Mouse (Mus musculus) T-helper 2 cell (primary cell): ENCODE measurements around the gene Gm20388.

Experiments
- in situ Hi-C: fragments of 300-600 bp; cut with MboI, MseI; formaldehyde crosslinking; loops from one replicate; pipeline ENCODE4 v1.15.1; 2025; ENCODE audit warnings: high pct_unique_total_duplicates

The Gm20388 gene

DNA sequence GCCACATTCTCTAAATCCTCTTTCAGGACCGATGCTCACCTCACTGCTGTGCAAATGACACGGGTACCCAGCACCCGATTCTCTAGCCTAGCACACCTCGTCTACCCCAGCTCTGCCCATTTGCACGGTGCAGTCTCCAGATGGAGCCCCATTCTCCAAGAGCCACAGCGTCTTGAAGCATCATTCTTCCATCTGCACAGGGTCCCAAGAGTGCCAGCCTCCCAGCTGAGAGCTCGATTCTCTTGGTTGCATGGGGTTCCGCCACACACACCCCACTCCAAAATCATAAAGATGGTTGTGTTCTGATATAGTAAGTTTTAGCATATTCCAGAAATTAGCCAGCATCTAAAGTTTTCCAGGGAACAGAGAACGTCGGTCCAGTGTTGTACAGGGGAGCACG, 2432.7 kb downstream of the Gm20388 start:
- in situ Hi-C loops = no loop called here

DNA sequence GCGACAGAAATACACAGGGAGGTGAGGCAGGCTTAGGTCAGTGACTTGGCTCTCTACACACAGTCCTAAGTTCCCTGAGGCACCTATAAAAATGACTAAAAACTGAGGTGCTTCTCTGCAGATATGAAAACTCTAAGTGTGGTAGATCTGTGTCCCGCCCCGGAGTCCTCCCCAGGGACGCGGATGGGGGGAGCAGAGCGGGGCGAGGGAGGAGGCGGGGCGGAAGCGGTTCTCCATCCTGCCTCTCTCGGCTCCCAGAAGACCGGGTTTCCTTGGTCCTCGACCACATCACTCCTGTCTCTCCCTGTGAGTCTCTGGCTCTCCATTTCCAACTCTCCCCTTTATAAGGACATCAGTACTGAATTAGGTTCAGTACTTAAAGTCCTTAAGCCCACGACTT, 2433.1 kb downstream of the Gm20388 start:
- in situ Hi-C loops = no loop called here

DNA sequence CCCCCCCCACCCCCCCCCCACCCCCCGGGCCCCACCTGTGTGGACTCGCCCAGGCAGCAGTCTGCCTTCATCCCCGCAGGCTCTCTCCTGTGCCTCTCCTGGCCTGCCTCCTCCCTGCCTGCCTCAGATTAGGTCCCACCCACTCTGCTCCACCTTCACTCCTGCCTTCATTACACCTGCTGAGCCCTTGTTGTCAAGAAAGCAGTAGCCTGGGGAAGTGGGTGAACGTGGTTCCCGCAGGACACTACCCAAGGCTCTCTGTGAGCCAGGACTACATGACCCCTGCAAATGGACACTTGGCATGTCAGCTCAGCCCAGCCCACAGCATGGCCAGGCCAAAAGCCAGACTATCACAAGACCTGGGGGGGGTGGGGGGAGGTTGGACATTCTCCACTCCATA, 2433.6 kb downstream of the Gm20388 start:
- in situ Hi-C loops = no loop called here

DNA sequence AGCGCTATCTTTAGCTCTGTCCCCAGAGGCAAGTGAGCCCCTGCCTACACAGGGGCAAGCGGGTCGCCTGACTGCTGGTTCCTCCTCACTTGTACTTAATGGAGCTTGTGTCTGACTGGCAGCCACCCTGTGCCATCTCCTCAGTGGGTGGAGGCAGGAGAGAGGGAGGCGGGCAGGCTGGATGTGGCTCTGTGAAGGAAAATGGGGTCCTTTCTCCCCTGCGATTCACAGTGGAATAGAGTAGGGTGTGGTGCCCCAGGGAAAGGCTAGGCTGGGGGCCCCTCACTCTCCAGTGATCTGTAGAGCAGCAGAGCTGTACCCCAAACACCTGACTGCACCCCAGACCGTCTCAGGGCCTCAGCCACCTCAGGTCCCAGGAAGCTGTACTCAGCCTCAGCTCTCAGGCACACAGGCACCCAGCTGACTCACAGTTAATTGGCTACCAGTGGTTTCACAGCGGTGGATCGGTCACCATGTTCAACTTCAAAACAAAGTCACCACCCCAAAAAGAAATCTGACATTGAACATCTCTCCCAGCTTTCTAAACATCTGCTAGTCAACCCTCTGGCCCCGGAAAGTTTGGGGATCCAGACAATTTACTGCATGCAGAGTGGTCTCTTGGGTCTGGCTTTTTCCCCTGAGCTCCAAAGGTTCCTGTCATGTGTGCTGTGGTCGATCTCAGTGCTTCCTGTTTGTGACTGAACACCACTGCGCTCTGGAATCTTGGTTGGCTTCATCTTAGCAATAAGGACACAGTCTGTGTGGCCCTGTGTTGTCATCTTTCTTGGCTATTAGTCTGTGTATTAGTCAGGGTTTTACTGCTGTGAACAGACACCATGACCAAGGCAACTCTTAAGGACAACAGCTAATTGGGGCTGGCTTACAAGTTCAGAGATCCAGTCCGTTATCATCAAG, 2434.8 kb downstream of the Gm20388 start:
- in situ Hi-C loops = no loop called here

DNA sequence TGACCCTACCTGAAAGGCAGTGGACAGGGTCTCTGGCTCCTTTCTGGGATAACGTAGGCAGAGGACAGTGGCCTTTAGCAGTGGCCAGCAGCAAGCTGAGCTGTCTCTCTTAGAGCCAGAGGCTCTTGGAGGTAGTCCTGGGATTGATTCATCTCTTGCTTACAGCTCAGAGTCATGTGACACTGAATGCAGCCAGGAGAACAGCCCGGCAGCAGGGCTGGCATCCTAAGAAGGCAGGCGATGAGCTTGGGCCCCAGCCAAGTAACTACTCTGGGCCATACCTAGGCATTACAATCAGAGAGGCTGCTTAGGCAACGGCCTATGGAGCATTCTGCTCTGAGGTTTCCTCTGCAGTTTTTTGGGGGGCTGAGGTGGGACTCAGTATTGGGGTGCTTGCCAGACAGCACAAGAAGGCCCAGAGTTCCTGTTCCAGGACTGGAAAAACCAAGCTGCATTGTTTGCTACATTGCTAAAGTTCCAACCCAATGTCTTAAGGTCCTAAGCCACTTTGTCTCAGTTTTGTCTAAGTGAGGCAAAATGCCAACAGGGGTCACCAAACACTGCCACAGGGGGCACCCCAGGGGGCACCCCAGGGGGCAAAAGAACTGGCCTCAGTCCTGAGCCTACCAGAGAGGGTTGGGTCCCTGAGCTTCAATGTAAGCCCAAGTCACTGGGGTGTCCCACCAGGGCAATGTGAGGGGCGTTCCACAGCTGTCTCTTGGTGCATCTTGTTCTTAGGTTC, 2437.3 kb downstream of the Gm20388 start:
- in situ Hi-C loops = no loop called here

DNA sequence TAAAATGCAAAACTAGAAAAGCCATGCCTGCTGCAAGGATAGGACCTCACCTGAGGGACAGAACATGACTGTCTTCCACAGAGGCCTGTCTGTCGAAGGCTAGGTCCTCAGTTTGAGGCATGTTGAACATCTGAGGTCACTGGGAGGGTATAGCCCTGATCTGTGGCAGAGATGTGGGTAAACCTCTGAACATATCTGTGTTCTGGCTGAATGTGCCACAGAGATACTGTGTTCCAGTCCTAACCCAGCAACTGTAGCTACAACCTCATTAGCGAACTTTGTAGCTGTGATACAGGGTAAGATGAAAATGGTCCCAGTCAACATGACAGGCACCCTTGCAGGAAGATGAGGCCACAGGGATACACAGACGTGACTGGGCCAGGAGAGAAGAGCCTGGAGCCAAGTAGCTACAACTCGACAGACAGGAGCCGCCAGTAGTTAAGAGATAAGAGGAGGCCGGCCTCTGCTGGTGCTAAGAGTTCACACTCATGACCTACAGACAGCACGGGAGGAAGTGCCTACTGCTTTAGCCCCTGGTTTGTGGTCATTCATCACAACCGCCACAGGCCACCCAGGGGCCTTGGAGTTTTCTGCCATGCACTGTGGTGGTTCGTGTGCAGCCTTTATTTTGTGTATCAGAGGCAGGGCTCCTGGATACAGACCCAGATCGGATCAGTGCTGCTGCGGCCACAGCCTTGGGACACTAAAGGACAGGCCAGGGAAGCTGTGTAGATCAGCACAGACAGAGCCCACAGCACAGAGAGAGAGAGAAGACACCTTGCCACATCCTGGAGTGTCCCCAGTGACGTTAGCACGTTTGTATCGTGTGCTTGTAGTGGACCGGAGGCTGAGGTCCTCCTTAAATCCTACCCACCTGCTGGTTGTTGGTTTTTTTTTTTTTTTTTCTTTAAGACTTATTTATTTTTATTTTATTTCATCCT, 2439.0 kb downstream of the Gm20388 start:
- in situ Hi-C loops = loop anchor here (10.0 kb wide), 1 partner anchor 175 kb away; no protein-coding TSS in a partner anchor

DNA sequence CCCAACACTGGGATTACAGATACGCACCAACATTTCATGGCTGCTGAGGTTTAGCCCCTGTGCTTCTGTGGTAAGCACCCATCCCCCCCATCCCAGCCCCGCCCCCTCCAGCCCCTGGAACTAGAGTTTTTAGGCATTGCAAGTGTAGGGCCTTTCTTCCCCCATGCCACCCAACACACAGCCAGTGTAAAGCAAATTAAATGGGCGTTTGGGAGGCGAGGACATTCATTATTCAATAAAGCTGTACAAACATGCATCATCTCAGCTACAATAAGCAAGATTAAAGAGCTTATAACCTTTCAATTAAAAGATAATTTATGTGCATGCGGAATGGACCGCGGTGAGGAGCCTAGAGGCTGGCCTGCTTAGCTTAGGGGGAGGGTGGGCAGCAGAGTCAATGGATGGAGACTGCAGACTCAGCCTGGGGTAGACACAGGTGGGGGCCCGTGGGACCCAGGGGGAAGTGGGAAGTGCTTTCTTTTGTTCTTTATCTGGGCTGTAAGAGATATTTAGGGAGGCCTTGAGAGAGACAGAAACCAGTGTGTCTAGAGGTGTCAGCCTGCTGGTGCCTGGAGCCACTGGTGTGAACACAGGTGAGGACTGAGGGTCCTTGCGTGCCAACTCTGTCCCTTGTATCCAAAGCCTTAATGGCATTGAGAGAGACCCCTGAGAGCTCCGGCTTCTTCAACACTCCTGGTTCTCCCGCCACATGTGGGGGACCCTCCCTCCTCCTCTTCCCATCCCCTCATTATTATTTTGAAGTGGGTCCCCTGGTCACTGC, 2439.9 kb downstream of the Gm20388 start:
- in situ Hi-C loops = loop anchor here (10.0 kb wide), 1 partner anchor 176 kb away; no protein-coding TSS in a partner anchor

DNA sequence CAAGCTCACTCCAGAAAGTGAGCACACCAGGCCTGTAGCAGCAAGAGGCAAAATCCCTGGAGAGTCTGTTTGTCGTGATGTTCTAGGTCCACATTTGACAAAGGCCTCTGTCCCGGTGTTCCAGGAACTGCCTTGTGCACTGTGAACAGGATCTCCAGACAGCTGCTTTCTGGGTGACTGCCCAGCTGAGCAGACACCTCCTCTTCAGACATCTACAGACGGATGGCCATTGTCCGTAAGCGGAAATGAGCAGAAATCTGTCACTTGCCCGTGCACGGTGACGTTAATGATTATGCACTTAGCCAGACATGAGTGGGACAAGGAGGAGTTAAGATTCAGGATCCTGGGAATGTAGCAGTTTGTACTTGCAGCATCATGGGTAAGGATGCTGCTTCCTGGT, 2443.5 kb downstream of the Gm20388 start:
- in situ Hi-C loops = loop anchor here (10.0 kb wide), 1 partner anchor 179 kb away; no protein-coding TSS in a partner anchor

DNA sequence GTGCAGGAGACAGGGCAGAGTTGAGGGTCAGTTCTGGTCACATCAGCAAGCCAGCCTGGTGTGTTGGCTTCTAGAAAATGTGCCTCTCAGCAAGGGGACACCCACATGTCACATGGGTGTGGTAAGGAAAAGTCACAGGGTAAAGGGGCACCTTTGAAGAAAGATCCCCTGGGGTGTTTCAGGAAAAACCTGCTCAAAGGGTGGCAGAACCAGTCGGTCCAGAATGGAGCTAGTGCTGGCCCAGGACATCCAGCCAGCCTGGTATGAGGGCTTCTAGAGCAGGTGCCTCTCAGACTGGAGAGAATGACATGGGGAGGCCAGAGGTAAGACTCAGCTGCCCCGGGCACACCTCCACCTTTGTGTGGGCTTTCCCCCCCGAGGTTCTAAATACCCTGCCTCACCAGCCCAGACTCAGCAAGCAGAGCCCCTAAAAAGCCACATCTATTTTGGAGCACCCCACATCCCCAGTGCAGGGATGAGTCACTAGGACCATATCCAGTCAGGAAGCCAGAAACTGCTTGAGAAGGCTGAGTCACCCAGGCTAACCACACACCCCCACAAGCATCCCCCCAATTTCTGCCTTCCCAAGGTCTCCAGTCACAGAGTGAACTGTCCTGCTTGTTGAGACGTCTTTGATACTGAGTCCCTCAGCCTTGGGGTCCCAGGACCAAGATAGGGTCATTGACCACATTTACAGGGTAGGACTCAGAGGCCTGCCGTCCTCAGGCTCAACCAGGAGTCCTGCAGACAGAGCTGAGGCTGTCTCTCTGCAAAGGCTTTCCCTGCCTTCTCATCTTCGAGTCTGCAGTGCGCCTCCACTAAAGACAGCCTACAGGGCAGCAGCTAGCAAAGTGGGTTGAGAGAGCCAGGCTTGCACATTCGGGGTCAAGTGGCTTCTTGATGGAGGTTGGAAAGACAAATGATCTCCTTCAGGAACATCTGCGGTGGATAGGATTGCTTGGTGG, 2445.3 kb downstream of the Gm20388 start:
- in situ Hi-C loops = loop anchor here (10.0 kb wide), 1 partner anchor 181 kb away; no protein-coding TSS in a partner anchor

DNA sequence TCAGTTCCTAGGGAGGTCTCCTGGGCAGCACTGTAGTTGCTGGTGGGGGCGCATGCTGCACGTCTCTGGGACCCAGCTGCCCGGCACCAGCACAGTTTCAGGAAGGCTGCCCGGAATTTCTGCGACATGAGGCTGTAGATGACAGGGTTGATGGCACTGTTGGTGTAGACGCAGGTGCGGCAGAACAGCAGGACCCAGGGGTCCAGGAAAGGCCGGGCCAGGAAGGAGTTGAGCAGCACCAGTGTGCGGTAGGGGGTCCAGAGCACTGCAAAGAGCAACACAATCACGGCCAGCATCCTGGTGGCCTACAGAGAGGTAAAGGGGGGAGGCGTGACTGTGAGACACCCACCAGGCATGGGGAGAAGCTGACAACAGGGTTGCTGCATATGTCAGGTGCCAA, 2446.6 kb downstream of the Gm20388 start:
- in situ Hi-C loops = loop anchor here (10.0 kb wide), 1 partner anchor 182 kb away; no protein-coding TSS in a partner anchor

DNA sequence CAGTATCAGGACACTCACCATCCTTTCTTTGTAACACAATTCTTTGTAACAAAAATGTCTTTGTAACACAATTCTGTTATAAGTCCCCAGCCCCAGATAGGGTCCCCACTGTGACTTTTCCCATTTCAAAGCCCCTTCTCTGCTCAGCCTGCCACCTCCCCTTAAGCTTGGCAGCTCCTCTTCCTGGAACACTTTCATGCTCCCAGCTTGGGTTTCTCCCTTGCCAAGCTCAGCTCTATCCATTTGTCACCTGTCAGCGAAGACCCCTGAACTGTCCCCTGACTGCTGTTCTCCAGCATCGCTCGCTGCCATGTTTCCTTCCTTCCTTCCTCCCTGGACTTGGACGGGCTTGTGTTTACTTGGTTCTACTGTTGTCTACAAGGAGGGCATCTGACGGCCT, 2447.0 kb downstream of the Gm20388 start:
- in situ Hi-C loops = loop anchor here (10.0 kb wide), 1 partner anchor 183 kb away; no protein-coding TSS in a partner anchor

DNA sequence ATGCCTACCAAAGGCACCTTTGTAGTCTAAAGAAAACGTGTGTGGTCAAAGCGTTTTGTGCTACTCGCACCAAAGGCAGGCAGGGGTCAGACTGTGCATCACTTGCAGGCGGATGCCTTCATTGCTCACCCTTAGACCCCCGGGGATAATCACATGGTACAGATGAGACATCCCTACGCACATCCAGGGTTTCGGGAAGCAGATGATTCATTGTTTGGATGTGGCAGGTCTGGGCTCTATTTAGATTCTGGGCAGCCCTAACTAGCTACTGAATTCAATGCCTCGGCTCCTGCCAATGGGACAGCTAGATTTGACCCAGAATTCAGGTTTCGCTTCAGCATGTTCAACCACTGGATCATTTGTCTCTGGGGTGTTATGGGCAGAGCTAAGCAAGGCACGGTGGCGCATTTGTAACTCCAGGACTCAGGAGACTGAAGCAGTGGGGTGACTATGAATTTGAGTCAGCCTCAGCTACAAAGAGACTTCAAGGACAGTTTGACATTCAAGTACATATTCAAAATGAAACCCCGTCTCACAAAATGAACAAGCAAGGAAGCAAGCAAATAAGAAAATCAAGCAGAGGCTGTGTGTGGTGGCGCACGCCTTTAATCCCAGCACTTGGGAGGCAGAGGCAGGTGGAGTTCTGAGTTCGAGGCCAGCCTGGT, 2448.6 kb downstream of the Gm20388 start:
- in situ Hi-C loops = loop anchor here (10.0 kb wide), 1 partner anchor 184 kb away; no protein-coding TSS in a partner anchor

DNA sequence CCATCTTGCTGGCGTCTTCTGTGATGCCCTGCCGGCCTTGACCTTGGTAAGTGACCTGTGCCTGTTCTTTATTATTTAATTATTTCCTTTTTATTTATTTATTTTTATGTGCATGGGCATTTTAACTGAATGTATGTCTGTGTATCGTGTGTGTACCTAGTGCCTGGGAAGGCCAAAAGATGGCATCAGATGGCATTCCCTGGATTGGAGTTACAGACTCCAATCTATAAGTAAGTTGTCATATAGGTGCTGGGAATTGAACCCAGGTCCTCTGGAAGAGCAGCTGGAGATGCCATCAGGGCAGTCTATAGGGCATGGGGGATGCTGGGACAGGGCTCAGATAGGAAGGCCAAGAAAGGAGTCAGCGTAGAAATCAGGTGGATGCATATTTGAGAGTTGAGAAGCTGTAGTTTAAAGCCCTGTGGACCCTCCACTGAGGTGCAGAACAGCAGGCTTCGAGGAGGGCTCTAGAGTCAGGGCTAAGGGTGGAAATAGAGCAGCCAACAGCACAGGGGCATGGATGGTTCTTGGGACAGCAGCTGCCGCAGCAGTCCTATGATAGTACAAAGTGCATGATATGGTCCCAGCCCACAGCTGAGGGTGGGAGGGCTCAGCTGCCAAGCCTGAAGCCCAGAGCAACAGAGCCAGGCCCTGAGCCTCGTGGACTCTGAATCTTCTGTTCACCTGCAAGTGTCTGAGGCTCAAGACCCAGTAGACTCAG, 2450.2 kb downstream of the Gm20388 start, which contains the start of gene Trhr2:
Gene Trhr2, minus strand, starts transcription at position 51 of the 721 bp plus-strand sequence.
- in situ Hi-C loops = no loop called here

DNA sequence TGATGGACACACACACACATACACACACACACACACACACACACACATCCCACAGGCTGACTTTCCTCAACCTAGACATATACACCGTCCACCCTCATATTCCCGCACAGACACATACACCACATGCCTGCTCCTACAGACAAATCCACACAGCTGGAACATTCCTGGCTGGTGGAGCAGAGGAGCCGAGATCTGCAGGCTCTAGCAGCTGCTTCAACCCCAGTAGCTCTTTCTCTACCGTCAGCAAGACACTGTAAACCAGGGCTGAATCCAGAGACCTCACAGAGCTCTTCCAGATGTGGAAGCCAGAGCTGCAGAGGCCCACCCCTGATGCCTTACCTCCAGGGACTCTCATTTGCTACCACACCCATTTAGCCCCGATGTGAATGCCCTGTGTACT, 2451.6 kb downstream of the Gm20388 start:
- in situ Hi-C loops = no loop called here

DNA sequence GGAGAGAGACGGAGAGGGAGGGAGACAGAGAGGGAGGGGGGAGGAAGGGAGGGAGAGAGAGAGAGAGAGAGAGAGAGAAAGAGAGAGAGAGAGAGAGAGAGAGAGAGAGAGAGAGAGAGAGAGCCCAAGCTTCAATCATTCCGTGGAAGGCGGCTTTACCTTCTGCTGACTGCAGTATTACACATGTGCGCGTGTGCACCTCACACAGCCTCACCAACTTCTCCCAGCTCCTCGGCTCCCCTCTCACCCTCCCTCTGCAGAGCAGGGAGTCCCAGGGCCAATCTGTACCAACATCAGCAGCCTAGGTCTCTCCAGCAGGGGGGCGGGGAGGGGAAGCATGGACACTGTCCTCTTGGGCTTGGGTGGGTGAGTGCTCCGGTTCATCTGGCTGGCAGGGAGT, 2452.3 kb downstream of the Gm20388 start:
- in situ Hi-C loops = no loop called here

DNA sequence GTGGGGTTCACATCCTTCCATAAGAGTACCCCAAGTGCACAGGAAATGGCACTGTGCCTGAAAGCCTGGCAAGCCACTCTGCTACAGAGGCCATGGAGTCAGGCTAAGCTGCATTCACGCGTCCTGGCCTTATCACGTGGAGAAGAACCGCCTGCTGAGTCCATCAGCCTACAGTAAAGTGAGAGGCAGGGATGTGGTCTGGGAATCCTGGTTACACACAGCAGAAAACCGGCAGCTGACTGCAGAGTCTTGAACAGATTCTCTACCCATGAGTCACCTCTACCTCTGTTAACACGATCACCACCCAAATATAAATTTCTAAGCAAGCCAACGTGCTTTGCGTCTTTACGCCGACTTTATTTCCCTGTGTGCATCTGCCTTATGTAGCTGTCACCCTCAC, 2457.9 kb downstream of the Gm20388 start:
- in situ Hi-C loops = no loop called here

DNA sequence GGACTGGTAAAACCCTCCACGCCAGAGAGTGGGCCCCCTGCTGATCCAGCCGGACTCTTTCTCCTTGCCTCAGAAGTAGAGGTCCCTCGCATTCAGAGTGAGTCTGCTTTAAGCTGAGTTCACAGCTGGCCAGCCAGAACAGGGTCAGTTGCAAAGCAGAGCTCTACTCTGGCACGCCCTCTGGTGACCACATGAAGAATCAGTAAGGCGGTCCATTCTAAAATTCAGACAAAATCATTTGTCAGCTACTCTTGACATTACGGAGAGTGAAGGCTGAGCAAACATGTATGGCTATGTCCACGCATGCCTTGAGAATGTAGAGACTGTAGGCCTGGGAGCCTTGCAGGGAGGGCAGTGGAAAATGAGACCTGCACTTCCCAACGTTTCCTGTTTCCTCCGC, 2459.0 kb downstream of the Gm20388 start:
- in situ Hi-C loops = loop anchor here (5.0 to 10.0 kb wide), 2 partner anchors 97 to 1665 kb away; no protein-coding TSS in a partner anchor

DNA sequence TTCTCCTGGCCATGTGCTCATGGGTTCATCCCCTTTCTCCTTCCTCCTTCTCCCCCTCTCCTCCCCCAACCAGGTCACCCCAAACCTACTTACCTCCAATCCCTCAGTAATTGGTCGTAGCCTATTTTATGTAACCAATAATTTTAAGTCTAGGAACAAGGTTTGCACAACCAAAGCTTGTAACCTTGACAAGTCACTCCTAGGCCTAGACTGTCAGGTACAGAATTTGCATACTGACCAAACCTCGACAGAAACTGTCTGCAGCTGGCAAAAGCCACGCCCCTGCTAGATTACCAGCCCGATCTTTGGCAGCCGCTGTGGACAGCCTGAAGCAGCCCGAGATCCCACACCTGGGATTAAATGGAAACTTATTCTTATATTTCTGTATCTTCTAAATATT, 2461.1 kb downstream of the Gm20388 start:
- in situ Hi-C loops = loop anchor here (5.0 to 10.0 kb wide), 2 partner anchors 99 to 1663 kb away; no protein-coding TSS in a partner anchor
